Mouse (Mus musculus) kidney, adult 2 months (tissue): ENCODE measurements around the gene Eral1.

Experiments
- CTCF ChIP-seq: fragments of 200-500 bp; conservative IDR thresholded peaks from 2 replicates; pipeline ENCODE4 v1.5.1; 2011; ENCODE audit warnings: low read depth, mild to moderate bottlenecking, control low read depth, low read length, moderate library complexity, mixed read lengths; ENCODE audit not compliant: insufficient read depth, insufficient read length
- POLR2A ChIP-seq: fragments of 200-500 bp; IDR thresholded peaks from one replicate; pipeline ENCODE4 v1.6.1; 2011; ENCODE audit warnings: low read depth, low read length, control low read depth

- TF ChIP-seq CTCF: no peak
- no peak for TF ChIP-seq POLR2A
Observed at GRCm38 (mm10) chr11:78040878-78041277, 39.3 kb downstream of the Eral1 start.
